Mouse (Mus musculus) CH12.LX (cell line): ENCODE measurements around the gene Olfr680-ps1. TPM values are rescaled to one million over a fixed set of nuclear protein-coding genes. Genes with fewer than 3 reads are reported as not detected.
"Not testable (repeated sequence)": the region's sequence is repeated elsewhere in the genome, so short reads cannot be mapped to it uniquely, and the experiment has no call there.

Source experiments
- DNase-seq: peaks from one replicate; pipeline ENCODE4 v3.0.0-alpha.2; 2013; ENCODE audit errors: extremely low read depth
- H3K27ac ChIP-seq: 2 replicates; pipeline ENCODE4 v1.5.1; 2012; ENCODE audit warnings: low read depth, mild to moderate bottlenecking, control low read depth, moderate library complexity; ENCODE audit not compliant: insufficient read depth
- H3K27me3 ChIP-seq: replicated peaks from 2 replicates; pipeline ENCODE3; 2012; ENCODE audit warnings: inconsistent platforms
- H3K36me3 ChIP-seq, 2 experiments: replicated peaks in 1 of 2; 2 replicates each; pipeline versions ENCODE3 to v1.6.1; 2012; ENCODE audit warnings: inconsistent platforms in 1 of 2, low read length in 1 of 2, mild to moderate bottlenecking in 1 of 2, mixed read lengths in 1 of 2, moderate library complexity in 1 of 2; ENCODE audit not compliant: control insufficient read depth in 1 of 2, insufficient read depth in 1 of 2
- H3K4me1 ChIP-seq, 2 experiments: 2 replicates each; pipeline ENCODE4 v1.6.1; 2012; ENCODE audit warnings: inconsistent platforms in 1 of 2, moderate library complexity in 1 of 2; ENCODE audit not compliant: insufficient read depth in 2 of 2, control insufficient read depth in 1 of 2
- H3K4me2 ChIP-seq: 2 replicates; pipeline ENCODE4 v1.6.1; 2012; ENCODE audit warnings: low read depth, mild to moderate bottlenecking, control low read depth; ENCODE audit not compliant: poor library complexity, insufficient read depth, severe bottlenecking
- H3K4me3 ChIP-seq, 3 experiments: fragments of 150-350 bp in 1 of 3; sonication (generic) in 1 of 3; replicated peaks in 1 of 3; 2 replicates each; pipeline versions ENCODE3 to v1.5.1; 2011 to 2012; ENCODE audit warnings: low read depth in 2 of 3, low read length in 2 of 3, mild to moderate bottlenecking in 2 of 3, moderate library complexity in 2 of 3, control low read depth in 1 of 3, improper control_type of control experiment in 1 of 3, inconsistent platforms in 1 of 3, mixed read lengths in 1 of 3; ENCODE audit not compliant: poor library complexity in 1 of 3
- H3K79me2 ChIP-seq: replicated peaks from 2 replicates; pipeline ENCODE4 v1.6.1; 2012; ENCODE audit warnings: mild to moderate bottlenecking, moderate library complexity; ENCODE audit not compliant: control insufficient read depth, poor library complexity, insufficient read depth, severe bottlenecking; ENCODE audit errors: extremely low read depth
- H3K9ac ChIP-seq: 2 replicates; pipeline ENCODE4 v1.6.1; 2012; ENCODE audit warnings: low read depth, mild to moderate bottlenecking, control low read depth, moderate library complexity; ENCODE audit not compliant: insufficient read depth
- H3K9me3 ChIP-seq: replicated peaks from 2 replicates; pipeline ENCODE3; 2012; ENCODE audit warnings: low read length, inconsistent platforms, mixed read lengths
- BHLHE40 ChIP-seq: IDR thresholded peaks from 2 replicates; pipeline ENCODE4 v1.6.1; 2011; ENCODE audit warnings: mild to moderate bottlenecking, low read depth, low read length, improper control_type of control experiment
- CHD1 ChIP-seq: IDR thresholded peaks from 2 replicates; pipeline ENCODE4 v1.6.1; 2012; ENCODE audit warnings: low read depth, low read length, improper control_type of control experiment, inconsistent platforms
- CHD2 ChIP-seq: IDR thresholded peaks from 2 replicates; pipeline ENCODE4 v1.6.1; 2011; ENCODE audit warnings: low read length, improper control_type of control experiment
- CTCF ChIP-seq, 2 experiments: IDR thresholded peaks in 1 of 2; conservative IDR thresholded peaks in 1 of 2; 2 replicates each; pipeline ENCODE4 v1.5.1; 2011 to 2012; ENCODE audit warnings: low read depth in 2 of 2, low read length in 2 of 2, improper control_type of control experiment in 1 of 2, inconsistent platforms in 1 of 2, mild to moderate bottlenecking in 1 of 2, moderate library complexity in 1 of 2
- E2F4 ChIP-seq: IDR thresholded peaks from 2 replicates; pipeline ENCODE4 v1.6.1; 2011; ENCODE audit warnings: low read depth, low read length, improper control_type of control experiment; ENCODE audit not compliant: insufficient replicate concordance
- ELF1 ChIP-seq: IDR thresholded peaks from 2 replicates; pipeline ENCODE4 v1.6.1; 2014; ENCODE audit warnings: low read depth, mild to moderate bottlenecking, inconsistent platforms, low read length, improper control_type of control experiment
- EP300 ChIP-seq: IDR thresholded peaks from 2 replicates; pipeline ENCODE4 v1.6.1; 2011; ENCODE audit warnings: low read length, improper control_type of control experiment
- ETS1 ChIP-seq: conservative IDR thresholded peaks from 2 replicates; pipeline ENCODE4 v1.6.1; 2012; ENCODE audit warnings: low read depth, mild to moderate bottlenecking, inconsistent platforms, low read length, improper control_type of control experiment, moderate library complexity
- GABPA ChIP-seq: IDR thresholded peaks from 2 replicates; pipeline ENCODE4 v1.6.1; 2012; ENCODE audit warnings: low read depth, low read length, improper control_type of control experiment, inconsistent platforms; ENCODE audit not compliant: insufficient replicate concordance
- HCFC1 ChIP-seq: IDR thresholded peaks from 2 replicates; pipeline ENCODE4 v1.6.1; 2012; ENCODE audit warnings: low read depth, mild to moderate bottlenecking, inconsistent platforms, low read length, improper control_type of control experiment
- IRF4 ChIP-seq: IDR thresholded peaks from 2 replicates; pipeline ENCODE4 v1.6.1; 2014; ENCODE audit warnings: low read depth, mild to moderate bottlenecking, inconsistent platforms, low read length, improper control_type of control experiment
- MAX ChIP-seq: IDR thresholded peaks from 2 replicates; pipeline ENCODE4 v1.6.1; 2011; ENCODE audit warnings: low read length, improper control_type of control experiment
- MAZ ChIP-seq: IDR thresholded peaks from 2 replicates; pipeline ENCODE4 v1.6.1; 2012; ENCODE audit warnings: low read depth, mild to moderate bottlenecking, inconsistent platforms, low read length, improper control_type of control experiment, moderate library complexity
- NELFE ChIP-seq: IDR thresholded peaks from 2 replicates; pipeline ENCODE4 v1.6.1; 2011; ENCODE audit warnings: low read depth, low read length, improper control_type of control experiment
- NRF1 ChIP-seq: IDR thresholded peaks from 2 replicates; pipeline ENCODE4 v1.6.1; 2014; ENCODE audit warnings: low read depth, mild to moderate bottlenecking, inconsistent platforms, low read length, improper control_type of control experiment, moderate library complexity
- PAX5 ChIP-seq: IDR thresholded peaks from 2 replicates; pipeline ENCODE4 v1.6.1; 2012; ENCODE audit warnings: low read length, inconsistent platforms, mixed read lengths
- POLR2A ChIP-seq: IDR thresholded peaks from 2 replicates; pipeline ENCODE4 v1.6.1; 2011; ENCODE audit warnings: low read depth, mild to moderate bottlenecking, improper control_type of control experiment, low read length
- POLR2AphosphoS2 ChIP-seq: IDR thresholded peaks from 2 replicates; pipeline ENCODE4 v1.6.1; 2011; ENCODE audit warnings: low read depth, low read length, improper control_type of control experiment
- RAD21 ChIP-seq: IDR thresholded peaks from 2 replicates; pipeline ENCODE4 v1.6.1; 2011; ENCODE audit warnings: low read depth, mild to moderate bottlenecking, low read length, improper control_type of control experiment, moderate library complexity
- RCOR1 ChIP-seq: conservative IDR thresholded peaks from 2 replicates; pipeline ENCODE4 v1.6.1; 2012; ENCODE audit warnings: low read depth, mild to moderate bottlenecking, inconsistent platforms, low read length, improper control_type of control experiment
- SIN3A ChIP-seq: IDR thresholded peaks from 2 replicates; pipeline ENCODE4 v1.6.1; 2012; ENCODE audit warnings: low read length, improper control_type of control experiment, inconsistent platforms
- SMC3 ChIP-seq: IDR thresholded peaks from 2 replicates; pipeline ENCODE4 v1.6.1; 2011; ENCODE audit warnings: low read depth, low read length, improper control_type of control experiment
- TCF12 ChIP-seq: IDR thresholded peaks from 2 replicates; pipeline ENCODE4 v1.6.1; 2014; ENCODE audit warnings: low read depth, mild to moderate bottlenecking, inconsistent platforms, low read length, improper control_type of control experiment
- UBTF ChIP-seq: IDR thresholded peaks from 2 replicates; pipeline ENCODE4 v1.6.1; 2012; ENCODE audit warnings: low read depth, mild to moderate bottlenecking, inconsistent platforms, low read length, improper control_type of control experiment, moderate library complexity
- USF1 ChIP-seq: IDR thresholded peaks from 2 replicates; pipeline ENCODE4 v1.6.1; 2014; ENCODE audit warnings: low read depth, mild to moderate bottlenecking, inconsistent platforms, low read length, improper control_type of control experiment
- USF2 ChIP-seq: conservative IDR thresholded peaks from 2 replicates; pipeline ENCODE4 v1.6.1; 2011; ENCODE audit warnings: low read depth, low read length, improper control_type of control experiment
- ZC3H11A ChIP-seq: IDR thresholded peaks from 2 replicates; pipeline ENCODE4 v1.6.1; 2012; ENCODE audit warnings: low read depth, mild to moderate bottlenecking, inconsistent platforms, low read length, improper control_type of control experiment
- dilution Hi-C: fragments of 300-500 bp; cut with MboI; formaldehyde crosslinking; loops from 2 replicates; pipeline ENCODE4 v1.14.3; 2020; ENCODE audit warnings: low sequenced_read_pairs; ENCODE audit not compliant: extremely low pct_unique_long_range_greater_than_20kb, extremely low pct_ligation_motif_present
- in situ Hi-C: fragments of 300-500 bp; cut with MboI; formaldehyde crosslinking; loops from 3 replicates; pipeline ENCODE4 v1.14.3; 2019; ENCODE audit warnings: low sequenced_read_pairs, low pct_ligation_motif_present, low pct_unique_long_range_greater_than_20kb, mixed read lengths
- polyA plus RNA-seq: library from polyadenylated mRNA; unstranded; fragments of >175 nt; gene quantifications from 2 replicates; pipeline ENCODE4 v1.2.1, GENCODE M21; 2012; ENCODE audit warnings: low read depth; ENCODE audit not compliant: insufficient read length
- total RNA-seq, 2 experiments: library from RNA; depleted of rRNA; stranded (reverse); fragments of 300-350 nt in 1 of 2; fragments of >200 nt in 1 of 2; gene quantifications; 2 replicates each; pipeline ENCODE4 v1.2.3; 2012 to 2014

The Olfr680-ps1 gene
- not detected in 2 replicates for total RNA-seq (2012; rRNA removed)
- total RNA-seq (2014; rRNA removed), result not detected in 2 replicates
- not detected in 2 replicates for polyA plus RNA-seq

DNA sequence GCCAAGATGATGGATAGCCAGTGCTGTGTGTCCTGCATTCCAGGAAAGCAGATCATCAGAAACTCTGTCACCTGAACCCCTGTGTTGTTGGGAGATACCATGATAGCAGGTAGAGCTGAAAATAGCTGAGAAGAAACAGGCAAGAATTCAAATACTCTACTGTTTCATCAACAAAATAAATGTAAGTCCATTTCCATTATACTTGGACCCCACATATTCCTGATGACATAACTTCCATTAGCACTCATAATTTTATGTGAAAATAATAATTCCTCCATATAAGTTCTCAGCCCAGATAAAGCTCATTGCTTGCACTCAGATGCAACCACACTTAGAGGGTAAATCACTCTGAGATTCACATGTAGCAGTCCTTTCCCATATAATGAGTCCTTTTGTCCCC, at the start of gene Olfr680-ps1:
Olfr680-ps1 (minus strand) TSS at position 101 of the 400 bp plus-strand sequence.
- DNase-seq, H3K4me2 ChIP-seq, in situ Hi-C loops, H3K27ac ChIP-seq, dilution Hi-C loops, H3K4me3 ChIP-seq, H3K36me3 ChIP-seq, H3K79me2 ChIP-seq, H3K9me3 ChIP-seq, H3K9ac ChIP-seq, H3K27me3 ChIP-seq, H3K4me1 ChIP-seq: not testable (repeated sequence)

DNA sequence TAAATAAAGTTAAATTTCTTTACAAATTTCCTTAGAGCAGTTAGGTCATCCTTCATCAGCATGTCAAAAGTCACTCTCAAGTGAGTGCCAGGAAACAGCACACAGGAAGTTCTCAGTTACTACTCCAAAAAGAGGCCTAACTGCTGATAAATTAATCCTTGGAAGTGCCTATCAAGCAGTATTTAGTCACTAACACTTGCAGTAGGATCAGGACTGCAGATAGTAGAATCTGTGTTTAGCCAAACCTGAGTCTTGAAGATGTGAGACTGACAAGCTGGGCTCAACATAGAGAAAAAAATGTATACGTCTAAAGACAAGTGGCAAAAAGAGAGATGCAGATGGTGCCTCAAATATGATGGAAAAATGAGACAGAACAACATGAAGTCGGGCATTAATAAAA, 48.7 kb upstream of the Olfr680-ps1 start:
- no peaks in the 10 kb centered on the region for H3K36me3 ChIP-seq
- no peaks in the 10 kb centered on the region for H3K4me1 ChIP-seq
- DNase-seq, result no peak
- H3K9me3 ChIP-seq, result no peaks in the 10 kb centered on the region
- no peak overlapping the region for H3K27ac ChIP-seq
- no peak overlapping the region for H3K4me2 ChIP-seq
- TF ChIP-seq EP300 (no peak), CTCF (conservative IDR thresholded peaks at IDR 0.05 in 1 of 2, IDR thresholded peaks at IDR 0.05 in 1 of 2; ENCODE audit: low read depth in 2 of 2, low read length in 2 of 2) (no peak), RCOR1 (no peak), BHLHE40 (no peak), ELF1 (no peak), NRF1 (no peak), USF2 (no peak), PAX5 (no peak), CHD2 (no peak), NELFE (no peak), USF1 (no peak), HCFC1 (no peak), POLR2AphosphoS2 (no peak), MAX (no peak)
- H3K27me3 ChIP-seq, result no peaks in the 10 kb centered on the region
- H3K9ac ChIP-seq, result no peak overlapping the region
- no peak overlapping the region for H3K4me3 ChIP-seq
- H3K79me2 ChIP-seq, result no peaks in the 10 kb centered on the region
- dilution Hi-C loops (no loop called here), in situ Hi-C loops (no loop called here)

GRCm38 (mm10) chr7:105116536-105116935, 23.9 kb upstream of the Olfr680-ps1 start, which contains the start of gene Olfr681:
Olfr681 (plus strand) TSS chr7:105116836.
- dilution Hi-C loops (no loop called here), in situ Hi-C loops (no loop called here)
- no peak within 1 kb of the TSS for H3K27ac ChIP-seq
- TF ChIP-seq UBTF (no peak), ELF1 (no peak), HCFC1 (no peak), SIN3A (no peak), ZC3H11A (no peak), IRF4 (no peak), GABPA (no peak), SMC3 (no peak), MAZ (no peak), ETS1 (no peak), TCF12 (no peak), USF2 (no peak), E2F4 (no peak), POLR2A (no peak), CHD1 (no peak), RAD21 (no peak)
- no peaks in the 10 kb centered on the region for H3K27me3 ChIP-seq
- no peak within 1 kb of the TSS for H3K4me2 ChIP-seq
- H3K4me1 ChIP-seq, result no peaks in the 10 kb centered on the region
- H3K4me3 ChIP-seq, result no peak within 1 kb of the TSS
- no peaks in the 10 kb centered on the region for H3K79me2 ChIP-seq
- H3K9me3 ChIP-seq, result no peaks in the 10 kb centered on the region
- H3K36me3 ChIP-seq, result no peaks in the 10 kb centered on the region
- no peak within 1 kb of the TSS for H3K9ac ChIP-seq
- no peak for DNase-seq
